Mouse (Mus musculus) heart, embryonic 13.5 days (tissue): Measurements from ENCODE around the gene Kremen2. TPM values are rescaled to one million over a fixed set of nuclear protein-coding genes. Genes with fewer than 3 reads are reported as not detected.
A peak's percentile ranks its signal among the peaks of the same experiment; 100 is the strongest.

Experiments
- ATAC-seq: fragments of 200-750 bp; cut with Nextera tagmentation; 2 replicates; pipeline ENCODE4 v1.8.0; 2017; ENCODE audit warnings: moderate TSS enrichment; ENCODE audit not compliant: insufficient number of reproducible peaks, low FRiP score, low TSS enrichment; ENCODE audit errors: extremely low read depth
- H3K27ac ChIP-seq: fragments of 300-500 bp; sonication (generic); replicated peaks from 2 replicates; pipeline ENCODE4 v1.5.1; 2015; ENCODE audit warnings: moderate library complexity, mild to moderate bottlenecking, inconsistent platforms
- H3K27me3 ChIP-seq: fragments of 300-500 bp; sonication (generic); replicated peaks from 2 replicates; pipeline ENCODE4 v1.6.1; 2015; ENCODE audit warnings: mild to moderate bottlenecking, inconsistent platforms
- H3K36me3 ChIP-seq: fragments of 300-500 bp; sonication (generic); 2 replicates; pipeline ENCODE4 v1.6.1; 2015; ENCODE audit warnings: mild to moderate bottlenecking, inconsistent platforms
- H3K4me1 ChIP-seq: fragments of 300-500 bp; sonication (generic); 2 replicates; pipeline ENCODE4 v1.6.1; 2015; ENCODE audit warnings: inconsistent platforms
- H3K4me2 ChIP-seq: fragments of 300-500 bp; sonication (generic); 2 replicates; pipeline ENCODE4 v1.6.1; 2015; ENCODE audit warnings: inconsistent platforms, mild to moderate bottlenecking, moderate library complexity
- H3K4me3 ChIP-seq: fragments of 300-500 bp; sonication (generic); 2 replicates; pipeline ENCODE4 v1.5.1; 2015; ENCODE audit warnings: moderate library complexity, mild to moderate bottlenecking, inconsistent platforms
- H3K9ac ChIP-seq: fragments of 300-500 bp; sonication (generic); 2 replicates; pipeline ENCODE4 v1.6.1; 2015; ENCODE audit warnings: inconsistent platforms, mild to moderate bottlenecking, moderate library complexity
- H3K9me3 ChIP-seq: fragments of 300-500 bp; sonication (generic); 2 replicates; pipeline ENCODE4 v1.6.1; 2016; ENCODE audit warnings: inconsistent platforms
- WGBS: fragments of 180-500 bp; shearing (Covaris S2); methylation state at CpG from one replicate; pipeline ENCODE4 v1.1.7; 2015; ENCODE audit warnings: mixed read lengths; 5-methylcytosine and 5-hydroxymethylcytosine counted together
- polyA plus RNA-seq: library from polyadenylated mRNA; unstranded; fragments of >200 nt; fragmentation: Nextera tagmentation; extraction: Ambion mirVana; gene quantifications from 2 replicates; pipeline ENCODE4 v1.2.1, GENCODE M21; 2015

The Kremen2 gene
- polyA plus RNA-seq, 1 experiment from 2014 or later = 0.32 TPM

DNA sequence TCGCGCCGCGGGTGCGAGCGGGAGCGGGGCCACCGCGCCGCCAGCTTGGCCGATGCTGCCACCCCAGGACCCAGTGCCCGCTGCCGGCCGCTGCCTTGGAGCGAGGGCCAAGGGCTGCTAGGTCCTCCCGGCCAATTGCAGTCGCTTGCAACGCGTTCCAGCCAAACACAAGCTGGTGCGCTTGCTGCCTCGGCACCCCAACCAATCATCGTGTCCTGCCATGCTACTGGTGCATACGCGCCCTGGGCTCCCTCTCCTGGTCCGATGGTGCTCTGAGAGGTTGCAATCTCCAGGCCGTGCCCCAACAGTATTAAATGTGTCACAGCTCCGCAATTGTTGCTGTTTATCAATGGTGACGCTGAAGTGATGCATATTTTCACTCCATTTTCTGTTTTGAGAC, 45.6 kb downstream of the Kremen2 start:
- peaks cover 10% of the 10 kb centered on the region for H3K4me1 ChIP-seq
- ATAC-seq = peak; percentile 86
- H3K27ac ChIP-seq = no peak overlapping the region
- under 1% methylated on average over 28 of the region's 28 CpGs for WGBS
- peaks cover 88% of the 10 kb centered on the region for H3K27me3 ChIP-seq
- no peaks in the 10 kb centered on the region for H3K9me3 ChIP-seq
- no peaks in the 10 kb centered on the region for H3K36me3 ChIP-seq
- H3K9ac ChIP-seq = peak overlapping the region; percentile 81
- peak overlapping the region; percentile 100 for H3K4me2 ChIP-seq
- peak overlapping the region; percentile 76 for H3K4me3 ChIP-seq

GRCm38 (mm10) chr17:23699131-23700077, 46.2 kb downstream of the Kremen2 start:
- Histone ChIP-seq H3K4me3 (peak overlapping the region; percentile 76), H3K4me2 (peak overlapping the region; percentile 100), H3K9ac (peak overlapping the region; percentile 81), H3K4me1 (peaks cover 10% of the 10 kb centered on the region), H3K27ac (no peak overlapping the region), H3K27me3 (peaks cover 89% of the 10 kb centered on the region), H3K9me3 (no peaks in the 10 kb centered on the region), H3K36me3 (no peaks in the 10 kb centered on the region)
- ATAC-seq = no peak
- under 1% methylated on average over 85 of the region's 101 CpGs for WGBS

DNA sequence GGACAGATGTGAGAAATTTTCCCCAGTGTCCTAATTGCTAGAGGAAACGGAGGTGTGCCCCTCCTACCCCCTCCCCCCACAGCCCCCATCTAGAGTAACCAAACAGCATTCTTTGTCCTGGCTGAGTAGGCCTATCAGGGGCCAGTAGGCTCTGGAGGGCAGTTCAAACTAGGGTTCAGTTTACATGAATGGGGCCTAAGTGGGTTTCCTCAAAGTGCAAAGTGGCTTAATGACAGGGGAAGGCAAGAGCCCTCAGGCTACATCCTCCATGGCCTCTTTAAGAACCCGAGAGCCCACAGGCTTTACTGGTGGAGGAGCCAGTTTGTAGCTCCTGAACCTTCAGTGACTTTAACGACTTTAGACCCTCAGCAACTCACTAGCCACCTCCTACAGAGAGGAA, 49.8 kb downstream of the Kremen2 start:
- peaks cover 10% of the 10 kb centered on the region for H3K4me1 ChIP-seq
- peaks cover 78% of the 10 kb centered on the region for H3K27me3 ChIP-seq
- H3K9me3 ChIP-seq = no peaks in the 10 kb centered on the region
- no peak overlapping the region for H3K4me3 ChIP-seq
- no peaks in the 10 kb centered on the region for H3K36me3 ChIP-seq
- 22% methylated on average over 3 of the region's 3 CpGs for WGBS
- H3K4me2 ChIP-seq = no peak overlapping the region
- H3K27ac ChIP-seq = no peak overlapping the region
- no peak for ATAC-seq
- no peak overlapping the region for H3K9ac ChIP-seq

DNA sequence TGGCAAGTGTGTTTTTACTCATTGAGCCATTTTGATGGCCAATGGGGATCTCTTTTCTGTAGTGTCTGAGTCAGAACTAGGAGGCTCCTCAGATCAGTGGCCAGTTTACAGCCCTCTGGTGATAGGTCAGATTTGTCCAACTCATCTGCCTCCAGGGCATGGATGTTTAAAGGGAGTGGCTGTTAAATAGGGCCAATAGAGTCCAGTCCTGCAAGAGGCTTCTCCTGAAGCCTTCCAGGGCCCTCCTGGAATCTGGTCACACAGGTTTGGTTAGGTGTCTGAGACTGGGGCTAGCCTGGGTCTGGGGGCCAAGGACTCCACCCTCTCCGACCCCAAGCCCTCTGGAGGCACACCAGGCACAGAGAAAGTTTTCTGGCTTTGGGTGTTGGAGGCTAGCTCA, 51.1 kb downstream of the Kremen2 start:
- Histone ChIP-seq H3K9me3 (no peaks in the 10 kb centered on the region), H3K36me3 (no peaks in the 10 kb centered on the region), H3K4me2 (no peak overlapping the region), H3K4me1 (peaks cover 6% of the 10 kb centered on the region), H3K27ac (no peak overlapping the region), H3K4me3 (no peak overlapping the region), H3K27me3 (peaks cover 65% of the 10 kb centered on the region), H3K9ac (no peak overlapping the region)
- no peak for ATAC-seq
- 60% methylated on average over 1 of the region's 1 CpGs for WGBS

Other genes with a start within 250 kb of the Kremen2 start
- 12.7 and 13.3 TPM in 2 replicates for gene Zfp213, start 181.6 kb downstream of the Kremen2 start, polyA plus RNA-seq
- 9.2 and 9.3 TPM in 2 replicates for gene Zfp13, start 146.3 kb downstream of the Kremen2 start, polyA plus RNA-seq
- not detected in 2 replicates for gene Zscan10, start 145.0 kb downstream of the Kremen2 start, polyA plus RNA-seq
- 0.32 and 0.62 TPM in 2 replicates for gene Mmp25, start 100.6 kb downstream of the Kremen2 start, polyA plus RNA-seq
- 0.17 and 0.41 TPM in 2 replicates for gene Bicdl2, start 85.3 kb downstream of the Kremen2 start, polyA plus RNA-seq
- gene Hcfc1r1, start 72.2 kb downstream of the Kremen2 start, polyA plus RNA-seq = 297 and 312 TPM in 2 replicates
- 32.4 and 37.3 TPM in 2 replicates for gene Thoc6, start 72.0 kb downstream of the Kremen2 start, polyA plus RNA-seq
- gene Tnfrsf12a, start 68.4 kb downstream of the Kremen2 start, polyA plus RNA-seq = 118 and 140 TPM in 2 replicates
- gene Cldn6, start 66.6 kb downstream of the Kremen2 start, polyA plus RNA-seq = 9.4 and 10.7 TPM in 2 replicates
- gene Cldn9, start 61.8 kb downstream of the Kremen2 start, polyA plus RNA-seq = 0.29 and 0.32 TPM in 2 replicates
- gene 1520401A03Rik, start 23.1 kb downstream of the Kremen2 start, polyA plus RNA-seq = 0.11 TPM in 1 of 2 replicates, not detected in the other
- 30.9 and 31.0 TPM in 2 replicates for gene Pkmyt1, start 19.5 kb downstream of the Kremen2 start, polyA plus RNA-seq
- 12.3 and 12.6 TPM in 2 replicates for gene Paqr4, start 5.0 kb downstream of the Kremen2 start, polyA plus RNA-seq
- gene Flywch1, start 25.8 kb upstream of the Kremen2 start, polyA plus RNA-seq = 52.1 and 54.1 TPM in 2 replicates
- 5.8 and 7.4 TPM in 2 replicates for gene Flywch2, start 40.2 kb upstream of the Kremen2 start, polyA plus RNA-seq
- gene Srrm2, start 44.7 kb upstream of the Kremen2 start, polyA plus RNA-seq = 319 and 327 TPM in 2 replicates
- gene Elob, start 83.3 kb upstream of the Kremen2 start, polyA plus RNA-seq = 875 and 1,018 TPM in 2 replicates
- not detected in 2 replicates for gene Prss33, start 90.2 kb upstream of the Kremen2 start, polyA plus RNA-seq
- 0.15 TPM in 1 of 2 replicates, not detected in the other for gene Prss32, start 98.0 kb upstream of the Kremen2 start, polyA plus RNA-seq
- gene Prss41, start 98.3 kb upstream of the Kremen2 start, polyA plus RNA-seq = 0.20 and 0.29 TPM in 2 replicates
- gene Prss21, start 122.2 kb upstream of the Kremen2 start, polyA plus RNA-seq = not detected in 2 replicates
- 0.32 TPM in 1 of 2 replicates, not detected in the other for gene Dcpp1, start 135.0 kb upstream of the Kremen2 start, polyA plus RNA-seq
- gene Dcpp2, start 135.0 kb upstream of the Kremen2 start, polyA plus RNA-seq = not detected in 2 replicates
- not detected in 2 replicates for gene Dcpp3, start 171.6 kb upstream of the Kremen2 start, polyA plus RNA-seq
- not detected in 2 replicates for gene Sbp, start 195.8 kb upstream of the Kremen2 start, polyA plus RNA-seq
- gene Sbpl, start 209.4 kb upstream of the Kremen2 start, polyA plus RNA-seq = not detected in 2 replicates
- gene Prss30, start 234.7 kb upstream of the Kremen2 start, polyA plus RNA-seq = 0.10 TPM in 1 of 2 replicates, not detected in the other